Mouse (Mus musculus) midbrain, embryonic 14.5 days (tissue): Measurements from ENCODE around the gene Hoxd12. TPM values are rescaled to one million over a fixed set of nuclear protein-coding genes. Genes with fewer than 3 reads are reported as not detected.

Experiments
- ATAC-seq: fragments of 200-750 bp; cut with Nextera tagmentation; 2 replicates; pipeline ENCODE4 v1.8.0; 2017; ENCODE audit warnings: moderate number of reproducible peaks, moderate library complexity; ENCODE audit not compliant: low FRiP score, low TSS enrichment
- DNase-seq: peaks from one replicate; pipeline ENCODE4 v3.0.0-alpha.2; 2015
- H3K27ac ChIP-seq: fragments of 300-500 bp; sonication (generic); replicated peaks from 2 replicates; pipeline ENCODE4 v1.5.1; 2014; ENCODE audit warnings: mild to moderate bottlenecking, low read depth, low read length, moderate library complexity
- H3K27me3 ChIP-seq: fragments of 300-500 bp; sonication (generic); 2 replicates; pipeline ENCODE4 v1.6.1; 2014; ENCODE audit warnings: low read length, control low read depth, mixed read lengths; ENCODE audit not compliant: control insufficient read depth, insufficient read depth
- H3K36me3 ChIP-seq: fragments of 300-500 bp; sonication (generic); 2 replicates; pipeline ENCODE4 v1.6.1; 2014; ENCODE audit warnings: low read length, control low read depth; ENCODE audit not compliant: control insufficient read depth, insufficient read depth
- H3K4me1 ChIP-seq: fragments of 300-500 bp; sonication (generic); 2 replicates; pipeline ENCODE4 v1.6.1; 2014; ENCODE audit warnings: mild to moderate bottlenecking, antibody characterized with exemption, low read length, control low read depth; ENCODE audit not compliant: control insufficient read depth, insufficient read depth
- H3K4me2 ChIP-seq: fragments of 300-500 bp; sonication (generic); 2 replicates; pipeline ENCODE4 v1.6.1; 2014; ENCODE audit warnings: mild to moderate bottlenecking, low read length, moderate library complexity
- H3K4me3 ChIP-seq: fragments of 300-500 bp; sonication (generic); replicated peaks from 2 replicates; pipeline ENCODE4 v1.5.1; 2014; ENCODE audit warnings: low read depth, low read length
- H3K9ac ChIP-seq: fragments of 300-500 bp; sonication (generic); replicated peaks from 2 replicates; pipeline ENCODE4 v1.6.1; 2014; ENCODE audit warnings: mild to moderate bottlenecking, low read length, moderate library complexity
- H3K9me3 ChIP-seq: fragments of 300-500 bp; sonication (generic); 2 replicates; pipeline ENCODE4 v1.6.1; 2016; ENCODE audit warnings: low read length, control low read depth, mixed read lengths; ENCODE audit not compliant: control insufficient read depth
- WGBS: fragments of 180-500 bp; shearing (Covaris S2); extraction: QIAGEN DNeasy Blood & Tissue Kit; methylation state at CpG from one replicate; pipeline ENCODE4 v1.1.7; 2014; 5-methylcytosine and 5-hydroxymethylcytosine counted together
- polyA plus RNA-seq: library from polyadenylated mRNA; unstranded; fragments of >200 nt; fragmentation: Nextera tagmentation; extraction: Ambion mirVana; gene quantifications from 2 replicates; pipeline ENCODE4 v1.2.1, GENCODE M21; 2014

The Hoxd12 gene
- polyA plus RNA-seq, result not detected in 2 replicates

DNA sequence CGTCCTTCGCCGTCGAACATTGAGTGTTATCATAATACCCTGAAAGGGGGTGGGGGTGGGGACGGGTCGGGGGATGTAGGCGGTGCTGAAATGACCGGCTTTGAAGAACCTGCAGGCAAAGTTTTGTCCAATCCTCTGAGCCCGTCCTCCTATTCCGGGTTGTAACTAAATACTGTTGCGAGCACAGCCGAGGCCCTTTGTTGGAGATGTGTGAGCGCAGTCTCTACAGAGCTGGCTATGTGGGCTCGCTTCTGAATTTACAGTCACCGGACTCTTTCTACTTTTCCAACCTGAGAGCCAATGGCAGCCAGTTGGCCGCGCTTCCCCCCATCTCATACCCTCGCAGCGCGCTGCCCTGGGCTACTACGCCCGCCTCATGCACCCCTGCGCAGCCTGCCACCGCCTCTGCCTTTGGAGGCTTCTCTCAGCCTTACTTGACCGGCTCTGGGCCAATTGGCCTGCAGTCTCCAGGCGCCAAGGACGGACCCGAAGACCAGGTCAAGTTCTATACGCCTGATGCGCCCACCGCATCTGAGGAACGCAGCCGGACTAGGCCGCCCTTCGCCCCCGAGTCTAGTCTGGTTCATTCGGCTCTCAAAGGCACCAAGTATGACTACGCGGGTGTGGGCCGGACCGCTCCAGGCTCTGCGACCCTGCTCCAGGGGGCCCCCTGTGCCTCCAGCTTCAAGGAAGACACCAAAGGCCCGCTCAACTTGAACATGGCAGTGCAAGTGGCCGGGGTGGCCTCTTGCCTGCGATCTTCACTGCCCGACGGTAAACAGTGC lies at the start of gene Hoxd12:
Hoxd12 (plus strand) TSS at position 133 of the 785 bp plus-strand sequence.
- no peak within 1 kb of the TSS for H3K4me2 ChIP-seq
- ATAC-seq (no peak), DNase-seq (no peak)
- H3K27ac ChIP-seq, result no peak within 1 kb of the TSS
- H3K9me3 ChIP-seq, result no peaks in the 10 kb centered on the region
- no peaks in the 10 kb centered on the region for H3K36me3 ChIP-seq
- no peak within 1 kb of the TSS for H3K9ac ChIP-seq
- H3K4me1 ChIP-seq, result no peaks in the 10 kb centered on the region
- 2% methylated on average over 47 of the region's 47 CpGs for WGBS
- H3K4me3 ChIP-seq, result no peak within 1 kb of the TSS
- H3K27me3 ChIP-seq, result peaks cover 100% of the 10 kb centered on the region

DNA sequence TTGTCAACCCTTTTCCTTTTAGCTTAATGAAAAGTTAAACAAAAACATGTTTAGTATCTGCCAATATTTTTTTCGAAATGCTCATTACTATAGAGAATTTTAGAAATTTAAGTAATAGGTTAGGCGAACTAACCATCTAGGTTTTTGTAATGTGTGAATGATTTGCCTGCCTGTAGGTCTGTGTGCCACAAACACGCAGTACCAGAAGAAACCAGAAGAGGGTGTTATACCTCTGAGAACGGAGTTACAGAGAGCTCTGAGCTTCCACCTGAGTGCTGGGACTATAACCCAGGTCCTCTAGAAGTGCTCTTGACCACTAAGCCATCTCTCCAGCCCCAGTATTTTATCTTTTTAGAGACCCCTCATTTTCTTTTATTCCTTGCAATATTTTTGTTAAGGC lies 39.4 kb upstream of the Hoxd12 start:
- no peak overlapping the region for H3K4me3 ChIP-seq
- no peaks in the 10 kb centered on the region for H3K27me3 ChIP-seq
- H3K9ac ChIP-seq, result no peak overlapping the region
- 75% methylated on average over 4 of the region's 4 CpGs for WGBS
- no peaks in the 10 kb centered on the region for H3K36me3 ChIP-seq
- H3K4me1 ChIP-seq, result no peaks in the 10 kb centered on the region
- no peak overlapping the region for H3K4me2 ChIP-seq
- no peak overlapping the region for H3K27ac ChIP-seq
- DNase-seq (no peak), ATAC-seq (no peak)
- no peaks in the 10 kb centered on the region for H3K9me3 ChIP-seq

DNA sequence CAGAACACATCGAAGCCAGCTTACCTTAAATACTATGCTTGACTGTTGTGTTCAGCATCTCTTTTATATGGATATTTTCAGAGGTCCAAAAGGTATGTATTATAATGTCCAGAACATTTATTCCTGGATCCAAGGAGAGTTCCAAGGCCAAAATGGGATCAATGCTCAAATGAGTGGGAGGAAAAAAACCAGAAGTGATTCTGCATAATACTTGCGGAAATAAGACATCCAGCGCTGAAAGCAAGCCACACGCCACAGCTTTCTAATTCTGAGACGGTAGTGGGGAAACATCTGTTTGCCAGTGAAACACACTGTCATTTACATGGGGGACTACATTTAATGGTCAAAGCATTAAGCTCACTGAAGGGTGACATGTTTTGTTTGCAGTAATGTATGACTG lies 32.4 kb upstream of the Hoxd12 start:
- no peak for ATAC-seq
- Histone ChIP-seq H3K27me3 (peaks cover 47% of the 10 kb centered on the region), H3K9ac (no peak overlapping the region), H3K4me2 (no peak overlapping the region), H3K4me3 (no peak overlapping the region), H3K9me3 (no peaks in the 10 kb centered on the region), H3K27ac (no peak overlapping the region), H3K4me1 (no peaks in the 10 kb centered on the region), H3K36me3 (no peaks in the 10 kb centered on the region)
- no peak for DNase-seq
- 58% methylated on average over 5 of the region's 5 CpGs for WGBS

DNA sequence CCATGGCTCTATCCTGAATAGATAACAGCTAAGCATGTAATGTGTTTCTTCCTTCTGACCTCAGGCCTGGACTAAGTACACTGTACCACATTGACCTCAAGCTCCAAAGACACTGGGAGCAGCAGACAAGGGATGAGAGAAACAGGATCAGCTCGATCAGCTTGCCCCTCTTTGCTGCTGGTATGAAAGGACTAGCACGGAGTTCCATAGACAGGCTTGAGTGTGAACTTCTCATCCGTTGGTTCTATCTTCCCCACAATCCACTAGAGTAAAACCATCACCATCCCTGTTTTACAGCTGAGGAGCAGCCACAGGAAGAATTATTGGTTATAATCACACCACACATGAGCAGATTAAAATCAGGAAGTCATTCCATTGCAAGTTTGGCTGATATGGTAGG lies 29.2 kb upstream of the Hoxd12 start:
- DNase-seq (no peak), ATAC-seq (no peak)
- Histone ChIP-seq H3K4me3 (no peak overlapping the region), H3K4me1 (no peaks in the 10 kb centered on the region), H3K36me3 (no peaks in the 10 kb centered on the region), H3K4me2 (no peak overlapping the region), H3K27me3 (peaks cover 79% of the 10 kb centered on the region), H3K9ac (no peak overlapping the region), H3K27ac (no peak overlapping the region), H3K9me3 (no peaks in the 10 kb centered on the region)
- WGBS, result 83% methylated on average over 3 of the region's 3 CpGs

DNA sequence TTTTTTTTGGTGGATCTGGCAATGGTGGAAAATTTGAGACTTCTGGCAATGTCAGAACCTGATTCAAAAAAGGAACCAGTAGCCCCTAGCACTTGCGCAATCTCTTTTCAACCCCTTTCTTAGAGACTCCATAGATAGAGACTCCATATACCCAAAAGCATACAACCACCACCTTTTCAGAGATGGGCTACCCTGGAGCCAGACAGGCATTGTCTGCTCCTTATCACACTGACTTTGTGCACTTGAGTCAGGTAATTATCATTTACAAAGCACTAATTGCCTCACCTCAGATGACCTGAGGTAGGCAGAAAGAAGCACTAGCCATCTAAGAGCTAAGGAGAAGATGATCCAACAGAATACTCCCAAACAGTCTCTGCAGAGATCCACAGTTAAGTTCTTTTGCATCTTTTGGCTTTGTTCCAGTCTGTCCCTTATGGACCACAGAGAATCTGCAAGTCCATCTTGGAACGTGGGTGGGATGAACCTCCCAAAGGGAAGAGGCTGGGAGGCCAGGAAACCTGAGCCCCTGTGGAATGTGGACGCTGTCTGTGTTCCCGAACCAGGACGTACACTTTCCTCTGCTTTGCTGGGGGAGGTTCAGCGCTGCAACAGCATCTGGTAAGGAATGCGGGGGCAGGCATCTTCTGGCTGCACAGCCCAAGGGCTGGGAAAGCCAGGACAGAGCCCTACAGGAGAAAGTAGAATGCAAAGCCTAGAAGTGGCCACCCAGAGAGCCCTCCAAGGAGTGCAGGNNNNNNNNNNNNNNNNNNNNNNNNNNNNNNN lies 27.5 kb upstream of the Hoxd12 start:
- Histone ChIP-seq H3K27me3 (peaks cover 91% of the 10 kb centered on the region), H3K4me3 (no peak overlapping the region), H3K9me3 (no peaks in the 10 kb centered on the region), H3K9ac (no peak overlapping the region), H3K27ac (no peak overlapping the region), H3K36me3 (no peaks in the 10 kb centered on the region), H3K4me2 (no peak overlapping the region), H3K4me1 (no peaks in the 10 kb centered on the region)
- ATAC-seq, result no peak
- WGBS, result 14% methylated on average over 7 of the region's 7 CpGs
- no peak for DNase-seq

DNA sequence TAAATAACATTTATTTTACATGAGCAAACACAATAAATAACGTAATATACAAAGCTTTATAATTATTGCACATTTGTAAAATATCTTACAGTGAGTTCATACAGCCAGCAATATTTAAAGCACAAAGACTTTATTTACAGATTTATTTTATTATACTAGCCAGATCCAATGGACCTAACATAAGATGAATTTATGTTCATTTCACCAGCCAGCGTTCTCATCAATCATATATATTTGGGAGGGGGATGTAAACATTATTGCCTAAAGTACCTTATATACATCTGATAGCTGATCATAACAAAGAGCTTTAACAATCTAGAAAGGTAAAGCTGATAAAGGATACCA lies 21.8 kb upstream of the Hoxd12 start:
- no peak overlapping the region for H3K4me2 ChIP-seq
- WGBS, result 44% methylated on average over 2 of the region's 2 CpGs
- DNase-seq (peak; percentile 39), ATAC-seq (no peak)
- no peaks in the 10 kb centered on the region for H3K9me3 ChIP-seq
- H3K4me3 ChIP-seq, result no peak overlapping the region
- H3K4me1 ChIP-seq, result 0 out of 2 replicates have a peak, but pooled peaks cover 3% of the 10 kb centered on the region
- peaks cover 86% of the 10 kb centered on the region for H3K27me3 ChIP-seq
- H3K36me3 ChIP-seq, result no peaks in the 10 kb centered on the region
- H3K9ac ChIP-seq, result no peak overlapping the region
- no peak overlapping the region for H3K27ac ChIP-seq

DNA sequence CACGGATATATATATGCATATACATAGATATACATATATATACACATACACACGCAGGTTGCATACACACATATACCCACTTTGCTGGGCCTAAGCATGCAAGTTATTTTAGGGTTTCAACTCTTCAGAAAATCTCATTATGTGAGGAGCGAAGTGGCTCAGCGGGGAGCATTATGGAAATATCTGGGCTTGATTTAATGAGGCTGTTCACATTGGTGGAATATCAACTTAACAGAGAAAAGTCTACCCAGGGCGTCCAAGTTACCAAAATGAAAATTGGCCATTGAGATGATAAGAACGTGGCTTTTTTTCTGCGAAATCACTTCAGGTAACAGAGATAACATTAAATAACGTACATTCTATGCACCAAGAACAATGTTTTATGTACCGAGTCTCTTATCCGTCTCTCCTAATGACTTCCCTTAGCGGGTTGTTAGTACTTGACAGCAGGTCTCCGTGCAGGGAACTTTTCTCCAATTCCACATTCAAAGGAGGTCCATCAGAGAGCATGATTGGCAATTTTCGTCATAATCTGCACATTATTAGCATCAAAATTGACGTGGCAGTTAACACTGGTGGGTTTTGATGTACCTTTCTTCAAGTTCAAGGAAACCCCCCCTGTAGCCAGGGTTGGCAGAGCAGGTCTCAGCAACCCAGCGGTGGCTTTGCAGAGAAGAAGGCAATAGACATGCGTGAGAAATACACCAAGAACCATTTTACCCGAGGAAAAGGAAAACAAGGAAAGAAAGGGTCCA lies 20.9 kb upstream of the Hoxd12 start:
- 10% methylated on average over 17 of the region's 17 CpGs for WGBS
- Histone ChIP-seq H3K4me1 (0 out of 2 replicates have a peak, but pooled peaks cover 3% of the 10 kb centered on the region), H3K9me3 (no peaks in the 10 kb centered on the region), H3K4me2 (no peak overlapping the region), H3K9ac (no peak overlapping the region), H3K4me3 (no peak overlapping the region), H3K27me3 (peaks cover 83% of the 10 kb centered on the region), H3K27ac (no peak overlapping the region), H3K36me3 (no peaks in the 10 kb centered on the region)
- DNase-seq, result peak; percentile 58
- no peak for ATAC-seq

DNA sequence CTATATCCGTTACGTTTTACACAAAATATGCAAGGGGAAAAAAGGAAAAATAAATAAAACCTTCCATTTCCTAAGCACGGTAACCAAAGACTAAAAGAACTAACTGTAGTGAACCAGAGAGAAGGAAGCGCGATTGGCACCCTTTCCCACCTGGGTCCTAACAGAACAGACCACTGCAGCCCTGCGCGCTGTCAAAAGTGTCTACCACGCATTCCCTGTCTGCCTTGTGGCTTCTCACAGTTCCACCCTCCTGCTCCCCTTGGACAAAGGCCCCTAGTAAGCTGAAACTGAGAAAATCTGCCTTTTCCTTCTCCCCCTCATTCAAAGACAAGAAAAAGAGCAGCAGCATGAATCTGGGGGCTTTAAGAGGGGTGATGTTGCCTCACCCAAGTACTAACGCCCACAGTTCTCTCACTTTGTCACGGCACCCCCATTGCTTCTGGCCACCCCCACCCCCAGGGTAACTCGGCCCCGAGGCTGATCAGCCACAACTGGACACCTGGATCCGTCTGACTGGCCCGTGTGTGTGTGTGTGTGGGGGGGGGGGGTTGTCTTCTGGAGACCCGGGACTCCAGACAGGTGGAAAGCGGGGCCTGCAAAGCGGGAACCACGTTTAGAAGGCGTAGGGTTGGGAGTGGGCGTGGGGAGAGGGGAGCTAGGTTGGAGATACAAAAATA lies 19.9 kb upstream of the Hoxd12 start:
- H3K27ac ChIP-seq, result peak overlapping the region; percentile 60
- peak overlapping the region; percentile 32; the same call in 1 of the 2 replicates for H3K4me3 ChIP-seq
- no peak overlapping the region; the same call in 1 of the 2 replicates for H3K9ac ChIP-seq
- 5% methylated on average over 20 of the region's 20 CpGs for WGBS
- 0 out of 2 replicates have a peak, but pooled peaks cover 3% of the 10 kb centered on the region for H3K4me1 ChIP-seq
- H3K27me3 ChIP-seq, result peaks cover 82% of the 10 kb centered on the region
- no peaks in the 10 kb centered on the region for H3K9me3 ChIP-seq
- ATAC-seq (no peak), DNase-seq (peak; percentile 35)
- H3K4me2 ChIP-seq, result peak overlapping the region; percentile 51
- no peaks in the 10 kb centered on the region for H3K36me3 ChIP-seq
